Mouse (Mus musculus) myocyte (in vitro differentiated cells): ENCODE measurements around the gene Gm47996.
"Not testable (repeated sequence)": the region's sequence is repeated elsewhere in the genome, so short reads cannot be mapped to it uniquely, and the experiment has no call there.

Source experiments
- E2F4 ChIP-seq: IDR thresholded peaks from one replicate; pipeline ENCODE4 v1.6.1; 2011; ENCODE audit warnings: mild to moderate bottlenecking, control low read depth, moderate library complexity; ENCODE audit not compliant: insufficient read depth
- MYOD1 ChIP-seq, 3 experiments: IDR thresholded peaks; one replicate each; pipeline ENCODE4 v1.6.1; 2011; ENCODE audit warnings: control low read depth in 2 of 3, low read depth in 2 of 3, mild to moderate bottlenecking in 2 of 3, moderate library complexity in 1 of 3; ENCODE audit not compliant: insufficient read length in 2 of 3, control insufficient read depth in 1 of 3
- MYOG ChIP-seq, 3 experiments: IDR thresholded peaks; one replicate each; pipeline ENCODE4 v1.6.1; 2011; ENCODE audit warnings: control low read depth in 2 of 3, low read depth in 2 of 3, mild to moderate bottlenecking in 2 of 3; ENCODE audit not compliant: insufficient read length in 2 of 3, control insufficient read depth in 1 of 3, insufficient read depth in 1 of 3
- POLR2A ChIP-seq: IDR thresholded peaks from one replicate; pipeline ENCODE4 v1.6.1; 2011; ENCODE audit warnings: low read depth, mild to moderate bottlenecking, control low read depth, moderate library complexity; ENCODE audit not compliant: insufficient read length
- TCF12 ChIP-seq: IDR thresholded peaks from one replicate; pipeline ENCODE4 v1.6.1; 2011; ENCODE audit warnings: mild to moderate bottlenecking, control low read depth; ENCODE audit not compliant: poor library complexity, insufficient read depth, severe bottlenecking
- USF1 ChIP-seq: IDR thresholded peaks from one replicate; pipeline ENCODE4 v1.6.1; 2011; ENCODE audit warnings: low read depth, mild to moderate bottlenecking, control low read depth, moderate library complexity

DNA sequence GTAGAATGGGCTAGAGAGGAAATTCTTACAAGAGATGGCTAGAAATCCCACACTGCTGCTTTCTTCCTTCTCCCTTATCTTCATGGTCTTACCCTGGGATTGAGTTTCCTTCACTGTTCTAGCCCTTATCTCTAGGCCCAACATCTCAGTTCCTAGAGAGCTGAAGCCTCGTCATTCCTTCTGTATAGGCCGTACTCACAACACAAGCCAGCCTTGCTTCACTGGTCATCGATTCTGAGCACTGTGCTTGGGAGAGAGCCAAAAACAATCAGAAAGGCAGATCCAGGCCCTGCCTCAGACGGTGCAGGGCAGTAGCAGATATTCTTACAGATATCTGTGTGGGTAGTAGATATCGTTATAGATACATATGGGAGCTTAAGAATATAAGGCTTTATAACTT, 1.4 kb upstream of the Gm47996 start:
- not testable (repeated sequence) for TF ChIP-seq POLR2A; MYOD1 (IDR thresholded peaks at IDR 0.05; ENCODE audit: control insufficient read depth in 1 of 3, insufficient read length in 2 of 3, low read depth in 2 of 3); USF1; MYOG (IDR thresholded peaks at IDR 0.05; ENCODE audit: control insufficient read depth in 1 of 3, insufficient read depth in 1 of 3, insufficient read length in 2 of 3, low read depth in 2 of 3); E2F4; TCF12
